Mouse (Mus musculus) inflammation-experienced regulatory T-cells, adult 16 weeks (primary cell): ENCODE measurements around the gene Rpl13. TPM values are rescaled to one million over a fixed set of nuclear protein-coding genes. Genes with fewer than 3 reads are reported as not detected.

Experiments used
- polyA plus RNA-seq: library from polyadenylated mRNA; unstranded; fragments of 100-300 nt; shearing (Covaris generic); gene quantifications from one replicate; pipeline ENCODE4 v1.2.1, GENCODE M21; 2017

Rpl13 gene
- polyA plus RNA-seq = 821 TPM

DNA sequence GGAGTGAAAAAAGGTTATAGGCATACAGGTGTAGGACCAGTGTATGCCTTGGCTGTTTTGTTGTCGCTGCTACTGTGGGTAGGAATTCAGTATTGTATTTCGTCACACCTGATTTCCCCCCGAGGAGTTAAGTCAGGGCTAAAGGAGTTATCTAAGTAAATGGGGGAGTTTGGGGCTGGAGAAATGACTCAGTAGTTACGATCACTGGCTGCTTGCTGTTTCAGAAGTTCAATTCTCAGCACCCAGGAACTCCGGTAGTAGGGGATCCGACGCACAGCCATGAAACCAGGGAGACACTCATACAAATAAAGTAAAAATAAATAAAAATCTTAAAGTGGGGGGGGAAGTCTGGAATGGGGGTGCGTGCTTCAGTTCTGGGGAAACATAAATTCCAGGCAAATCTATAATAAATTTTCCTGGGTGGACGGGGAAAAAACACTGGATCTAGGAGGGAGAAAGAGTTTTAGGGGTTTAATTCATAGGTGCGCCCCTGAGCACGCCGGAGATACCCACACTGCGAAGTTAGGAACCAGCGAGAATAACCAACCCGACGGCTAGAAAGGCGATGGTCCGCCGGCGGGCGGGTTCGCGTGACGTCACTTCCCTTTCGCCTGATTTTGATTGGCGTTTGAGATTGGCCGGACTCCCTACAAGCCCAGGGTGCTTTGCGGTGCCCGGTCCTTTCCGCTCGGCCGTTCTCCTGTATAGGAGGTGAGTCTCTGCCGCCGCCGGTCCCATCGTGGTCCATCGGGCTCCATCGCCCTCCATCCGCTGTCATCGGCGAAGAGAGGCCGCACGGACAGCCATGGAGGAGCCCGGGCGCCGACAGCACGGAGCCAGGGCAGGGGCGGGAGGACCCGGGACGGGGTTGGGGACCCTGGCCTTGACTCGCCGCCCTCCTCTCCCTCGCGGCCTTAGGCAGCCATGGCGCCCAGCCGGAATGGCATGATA is at the start of gene Rpl13:
Gene Rpl13 (plus strand): TSS at position 616 of the 951 bp plus-strand sequence.

DNA sequence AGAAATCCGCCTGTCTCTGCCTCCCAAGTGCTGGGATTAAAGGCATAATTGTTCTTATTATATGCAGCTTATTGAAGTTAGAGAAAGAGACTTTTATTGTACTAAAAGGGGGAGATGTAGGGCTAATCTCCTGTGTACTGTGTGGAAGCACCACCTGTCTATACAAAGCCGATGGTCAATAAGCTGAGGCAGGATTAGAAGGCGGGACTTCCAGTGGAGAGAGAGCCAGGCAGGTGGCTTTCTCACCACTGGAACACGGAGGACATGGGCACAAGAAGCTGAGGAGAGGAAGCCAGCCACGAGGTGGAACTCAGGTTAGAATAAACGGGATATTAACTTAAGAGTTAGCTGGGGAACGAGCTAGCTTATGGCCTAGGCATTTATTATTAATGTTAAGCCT is 39.4 kb upstream of the Rpl13 start, which contains the start of gene Spg7:
Gene Spg7 (plus strand): TSS at position 222 of the 400 bp plus-strand sequence.

DNA sequence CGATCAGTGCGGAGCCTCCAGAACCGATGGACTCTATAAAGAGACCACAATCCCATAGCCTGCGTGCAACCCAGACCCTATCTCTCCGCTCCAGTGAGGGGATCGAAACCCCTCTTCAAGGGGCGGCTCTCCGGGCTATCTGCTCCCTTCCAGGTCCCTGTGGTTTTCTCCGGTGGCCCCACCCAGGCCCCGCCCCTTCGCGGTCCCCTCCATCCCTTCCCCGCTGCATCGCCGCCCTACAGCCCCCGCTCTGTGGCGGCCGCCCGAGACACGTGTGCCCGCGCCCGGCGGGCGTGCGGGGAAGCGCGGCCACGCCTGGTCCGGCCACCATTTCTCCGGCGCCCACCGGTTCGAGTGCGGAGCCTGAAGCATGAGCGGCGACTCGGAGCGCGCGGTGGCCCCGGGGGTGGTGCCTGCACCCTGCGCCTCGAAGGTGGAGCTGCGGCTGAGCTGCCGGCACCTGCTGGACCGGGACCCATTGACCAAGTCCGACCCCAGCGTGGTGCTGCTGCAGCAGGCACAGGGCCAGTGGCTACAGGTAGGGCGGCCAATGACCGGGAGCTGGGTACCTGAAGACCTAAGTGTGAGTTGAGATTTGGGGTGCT is 15.1 kb downstream of the Rpl13 start, which contains the start of gene Cpne7:
Gene Cpne7 (plus strand): TSS at position 248 of the 605 bp plus-strand sequence.

Other genes with a start within 250 kb of the Rpl13 start
- gene Ankrd11, start 60.1 kb upstream of the Rpl13 start, polyA plus RNA-seq = 51.2 TPM
- 16.3 TPM for gene Spg7, start 39.4 kb upstream of the Rpl13 start, polyA plus RNA-seq
- 1.9 TPM for gene Cpne7, start 15.0 kb downstream of the Rpl13 start, polyA plus RNA-seq
- gene Sult5a1, start 56.0 kb downstream of the Rpl13 start, polyA plus RNA-seq = not detected
- not detected for gene Dpep1, start 83.9 kb downstream of the Rpl13 start, polyA plus RNA-seq
- 266 TPM for gene Chmp1a, start 110.4 kb downstream of the Rpl13 start, polyA plus RNA-seq
- gene Spata33, start 110.5 kb downstream of the Rpl13 start, polyA plus RNA-seq = not detected
- 27.9 TPM for gene Cdk10, start 122.5 kb downstream of the Rpl13 start, polyA plus RNA-seq
- 12.4 TPM for gene Spata2l, start 133.9 kb downstream of the Rpl13 start, polyA plus RNA-seq
- 31.9 TPM for gene Zfp276, start 151.8 kb downstream of the Rpl13 start, polyA plus RNA-seq
- gene Vps9d1, start 152.0 kb downstream of the Rpl13 start, polyA plus RNA-seq = 21.4 TPM
- gene Fanca, start 216.2 kb downstream of the Rpl13 start, polyA plus RNA-seq = 13.9 TPM
- gene Spire2, start 230.4 kb downstream of the Rpl13 start, polyA plus RNA-seq = not detected